Mouse (Mus musculus) gastrocnemius, postnatal 36 days (tissue): ENCODE results near the gene Zdhhc5. TPM values are rescaled to one million over a fixed set of nuclear protein-coding genes. Genes with fewer than 3 reads are reported as not detected.
"Not testable (repeated sequence)": the region's sequence is repeated elsewhere in the genome, so short reads cannot be mapped to it uniquely, and the experiment has no call there.

Experiments used
- DNase-seq, 2 experiments: peaks; one replicate each; pipeline ENCODE4 v3.0.0; 2022
- intact Hi-C: fragments of 180-260 bp; cut with DNase I; formaldehyde crosslinking; loops from one replicate; pipeline ENCODE4 v1.15.1; 2025
- total RNA-seq, 2 experiments: library from RNA; stranded (reverse); gene quantifications; 2 replicates each; pipeline ENCODE4 v1.2.3; 2021

Zdhhc5 gene
- total RNA-seq, 2 experiments from 2014 or later: 57.5 to 62.2 TPM

GRCm38 (mm10) chr2:84711898-84712297 is 3.1 kb downstream of the Zdhhc5 start:
- DNase-seq: no peak
- intact Hi-C loops: loop anchor here (5.0 kb wide), 1 partner anchor 35 kb away; the partner anchor contains the start of genes Gm28635, Med19 and Tmx2

GRCm38 (mm10) chr2:84707523-84707922 is 7.5 kb downstream of the Zdhhc5 start:
- DNase-seq: no peak
- intact Hi-C loops: no loop called here

- intact Hi-C loops: no loop called here
- no peak for DNase-seq
These were observed 9.7 kb downstream of the Zdhhc5 start for GRCm38 (mm10) chr2:84705295-84705694.

- DNase-seq: no peak
- intact Hi-C loops: no loop called here
These were observed 10.7 kb downstream of the Zdhhc5 start for GRCm38 (mm10) chr2:84704329-84704728.

- DNase-seq: no peak
- intact Hi-C loops: no loop called here
These were observed 11.5 kb downstream of the Zdhhc5 start for GRCm38 (mm10) chr2:84703497-84703896.

- intact Hi-C loops: no loop called here
- DNase-seq: no peak
These were observed 19.8 kb downstream of the Zdhhc5 start for GRCm38 (mm10) chr2:84695007-84695695.

- intact Hi-C loops: no loop called here
- no peak for DNase-seq
These were observed 24.9 kb downstream of the Zdhhc5 start for GRCm38 (mm10) chr2:84690050-84690449.

- intact Hi-C loops: no loop called here
- no peak for DNase-seq
These were observed 26.7 kb downstream of the Zdhhc5 start for GRCm38 (mm10) chr2:84688080-84688844.

- no peak for DNase-seq
- intact Hi-C loops: no loop called here
These were observed 32.3 kb downstream of the Zdhhc5 start for GRCm38 (mm10) chr2:84682605-84683183.

- intact Hi-C loops: loop anchor here (5.0 kb wide), 1 partner anchor 33 kb away; no protein-coding TSS in a partner anchor
These were observed 36.0 kb downstream of the Zdhhc5 start, which contains the start of gene Tmx2 for GRCm38 (mm10) chr2:84679016-84679415. Gene Tmx2, minus strand, starts transcription at chr2:84679140.

GRCm38 (mm10) chr2:84677968-84678880 is 36.8 kb downstream of the Zdhhc5 start, which contains the start of the genes Gm28635 and Med19:
Gene Gm28635, minus strand, starts transcription at chr2:84678041.
Gene Med19, plus strand, starts transcription at chr2:84678402.
- DNase-seq: peak; percentile 69 to 89
- intact Hi-C loops: loop anchor here (5.0 kb wide), 1 partner anchor 34 kb away; no protein-coding TSS in a partner anchor

More at GRCm38 (mm10) chr2:84679016-84679415, 36.0 kb downstream of the Zdhhc5 start, which contains the start of gene Tmx2:
- no peak for DNase-seq

- intact Hi-C loops: loop anchor here (5.0 kb wide), 1 partner anchor 35 kb away; no protein-coding TSS in a partner anchor
- DNase-seq: no peak
These were observed 37.6 kb downstream of the Zdhhc5 start for GRCm38 (mm10) chr2:84677270-84677967.

GRCm38 (mm10) chr2:84671535-84671934 is 43.4 kb downstream of the Zdhhc5 start:
- intact Hi-C loops, DNase-seq: not testable (repeated sequence)

- intact Hi-C loops: no loop called here
- peak; percentile 49 to 54 for DNase-seq
These were observed 44.4 kb downstream of the Zdhhc5 start, which contains the start of gene Selenoh for GRCm38 (mm10) chr2:84670569-84670933. Gene Selenoh, minus strand, starts transcription at chr2:84670770.

GRCm38 (mm10) chr2:84669828-84670568 is 45.0 kb downstream of the Zdhhc5 start:
- DNase-seq: no peak
- intact Hi-C loops: no loop called here

GRCm38 (mm10) chr2:84666081-84666480 is 48.9 kb downstream of the Zdhhc5 start:
- intact Hi-C loops: no loop called here
- no peak for DNase-seq

- DNase-seq: no peak
- intact Hi-C loops: no loop called here
These were observed 52.1 kb downstream of the Zdhhc5 start for GRCm38 (mm10) chr2:84662866-84663265.

GRCm38 (mm10) chr2:84660253-84660652 is 54.7 kb downstream of the Zdhhc5 start:
- intact Hi-C loops: loop anchor here (2.0 kb wide), 2 partner anchors 41 to 205 kb away; no protein-coding TSS in a partner anchor
- DNase-seq: no peak
